10 mouse cellular contexts compared by ENCODE assay signal in genomic region chr3:66797351-66798010, GRCm38 (mm10).
DNase-seq lines count a peak whose midpoint lies in the region; ATAC-seq and TF ChIP-seq lines count a peak whose summit lies in the region.
"Had no signal": no experiment of that assay in that cellular context is flagged by ENCODE, and none has a peak within 500 bp of the region (broad histone marks: within the 10 kb centered on the region; RNA-seq: fewer than 3 reads in every experiment).

No protein-coding gene starts in this region.

- H3K9ac ChIP-seq in forebrain, embryonic 12.5 days: no peak overlapping the region
- no peak overlapping the region for H3K9ac ChIP-seq in forebrain, postnatal 0 days
- no peak overlapping the region for H3K9ac ChIP-seq in forebrain, embryonic 16.5 days (replicated peaks; ENCODE audit: low read depth, low read length)
- no peak overlapping the region for H3K9ac ChIP-seq in kidney, embryonic 16.5 days (replicated peaks; ENCODE audit: low read length)

- no peak overlapping the region for H3K4me3 ChIP-seq in forebrain, embryonic 12.5 days (replicated peaks)
- H3K4me3 ChIP-seq in forebrain, postnatal 0 days (ENCODE audit: low read depth, low read length): no peak overlapping the region
- no peak overlapping the region for H3K4me3 ChIP-seq in forebrain, embryonic 16.5 days (replicated peaks; ENCODE audit: low read length)
- H3K4me3 ChIP-seq in kidney, embryonic 16.5 days (ENCODE audit: low read length): no peak overlapping the region

- peak; percentile 63 for ATAC-seq in forebrain, embryonic 12.5 days (ENCODE audit: low FRiP score)
- no peak; the same call in 1 of the 2 replicates for ATAC-seq in forebrain, postnatal 0 days
- ATAC-seq in forebrain, embryonic 16.5 days: peak; percentile 52; the same call in 1 of the 2 replicates
- peak; percentile 90 for ATAC-seq in kidney, embryonic 16.5 days (ENCODE audit: low FRiP score, low TSS enrichment)
- ATAC-seq in megakaryocyte progenitor cell, adult 5-6 weeks (replicated peaks; ENCODE audit: poor library complexity): no peak

- no peak overlapping the region for H3K4me2 ChIP-seq in forebrain, embryonic 12.5 days
- no peak overlapping the region for H3K4me2 ChIP-seq in forebrain, postnatal 0 days (ENCODE audit: low read depth)
- no peak overlapping the region for H3K4me2 ChIP-seq in forebrain, embryonic 16.5 days (ENCODE audit: low read length)
- 0 out of 2 replicates have a peak overlapping the region, but pooled peaks have one; percentile 23 for H3K4me2 ChIP-seq in kidney, embryonic 16.5 days (replicated peaks; ENCODE audit: low read depth, low read length)

- no peak for TF ChIP-seq CTCF in forebrain, postnatal 0 days (IDR thresholded peaks at IDR 0.05; ENCODE audit: low read depth)

- no peak for DNase-seq in forebrain, postnatal 0 days
- DNase-seq in retina, embryonic 14.5 days (ENCODE audit: low spot score): peak; percentile 48
- no peak for DNase-seq in cerebellum, postnatal 25 days
- DNase-seq in natural killer cell, adult 2 months (ENCODE audit: low spot score in 2 of 2): no peak
- DNase-seq: B cell, adult 2 months; heart, postnatal 36 days had no signal

- WGBS in forebrain, embryonic 12.5 days: 41% methylated on average over 12 of the region's 12 CpGs
- 34% methylated on average over 12 of the region's 12 CpGs for WGBS in forebrain, postnatal 0 days
- WGBS in forebrain, embryonic 16.5 days: 38% methylated on average over 12 of the region's 12 CpGs
- 34% methylated on average over 12 of the region's 12 CpGs for WGBS in kidney, embryonic 16.5 days

- no peaks in the 10 kb centered on the region; the same call in 1 of the 2 replicates for H3K27me3 ChIP-seq in forebrain, embryonic 12.5 days
- H3K27me3 ChIP-seq in forebrain, postnatal 0 days (ENCODE audit: insufficient read depth, low read length): no peaks in the 10 kb centered on the region
- H3K27me3 ChIP-seq in forebrain, embryonic 16.5 days (replicated peaks; ENCODE audit: control insufficient read depth, insufficient read depth, low read length): no peaks in the 10 kb centered on the region
- peaks cover 2% of the 10 kb centered on the region; the same call in 1 of the 2 replicates for H3K27me3 ChIP-seq in kidney, embryonic 16.5 days (ENCODE audit: insufficient read depth, low read length)

- H3K9me3 ChIP-seq in forebrain, embryonic 12.5 days: no peaks in the 10 kb centered on the region
- H3K9me3 ChIP-seq in forebrain, postnatal 0 days (ENCODE audit: low read length): no peaks in the 10 kb centered on the region
- H3K9me3 ChIP-seq in forebrain, embryonic 16.5 days (ENCODE audit: control insufficient read depth, low read length): no peaks in the 10 kb centered on the region
- peaks cover 5% of the 10 kb centered on the region; the same call in 1 of the 2 replicates for H3K9me3 ChIP-seq in kidney, embryonic 16.5 days (ENCODE audit: low read length)

- no peaks in the 10 kb centered on the region for H3K36me3 ChIP-seq in forebrain, embryonic 12.5 days (replicated peaks)
- H3K36me3 ChIP-seq in forebrain, postnatal 0 days (ENCODE audit: insufficient read depth): no peaks in the 10 kb centered on the region
- H3K36me3 ChIP-seq in forebrain, embryonic 16.5 days (ENCODE audit: control insufficient read depth, insufficient read depth): no peaks in the 10 kb centered on the region
- no peaks in the 10 kb centered on the region for H3K36me3 ChIP-seq in kidney, embryonic 16.5 days (ENCODE audit: insufficient read depth, low read length)

- H3K4me1 ChIP-seq in forebrain, embryonic 12.5 days: peaks cover 5% of the 10 kb centered on the region; the same call in 1 of the 2 replicates
- no peaks in the 10 kb centered on the region for H3K4me1 ChIP-seq in forebrain, postnatal 0 days (ENCODE audit: insufficient read depth)
- no peaks in the 10 kb centered on the region; the same call in 1 of the 2 replicates for H3K4me1 ChIP-seq in forebrain, embryonic 16.5 days (replicated peaks; ENCODE audit: control insufficient read depth, insufficient read depth, low read length)
- H3K4me1 ChIP-seq in kidney, embryonic 16.5 days (ENCODE audit: insufficient read depth, low read length): no peaks in the 10 kb centered on the region

- no peak overlapping the region for H3K27ac ChIP-seq in forebrain, embryonic 12.5 days
- no peak overlapping the region for H3K27ac ChIP-seq in forebrain, postnatal 0 days (ENCODE audit: low read depth, low read length)
- H3K27ac ChIP-seq in forebrain, embryonic 16.5 days (ENCODE audit: low read length): no peak overlapping the region
- H3K27ac ChIP-seq in kidney, embryonic 16.5 days (ENCODE audit: low read length): no peak overlapping the region

Comparison
In these comparisons a context has a peak if more than half of its experiments do, and no peak if none do; other contexts are left out.
1. ATAC-seq: peak in forebrain, embryonic 12.5 days (single experiment), forebrain, embryonic 16.5 days (single experiment) and kidney, embryonic 16.5 days (single experiment); none in forebrain, postnatal 0 days (single experiment) and megakaryocyte progenitor cell, adult 5-6 weeks (single experiment).